Mouse (Mus musculus) central nervous system, embryonic 18 days (tissue): ENCODE results near the gene Slc27a1. TPM values are rescaled to one million over a fixed set of nuclear protein-coding genes. Genes with fewer than 3 reads are reported as not detected.

ENCODE experiments used
- polyA plus RNA-seq: library from polyadenylated mRNA; depleted of rRNA; stranded (reverse); fragments of >200 nt; gene quantifications from 2 replicates; pipeline ENCODE4 v1.2.3, GENCODE M21; 2012; rRNA removed

Gene Slc27a1
- polyA plus RNA-seq, result 125 and 129 TPM in 2 replicates

DNA sequence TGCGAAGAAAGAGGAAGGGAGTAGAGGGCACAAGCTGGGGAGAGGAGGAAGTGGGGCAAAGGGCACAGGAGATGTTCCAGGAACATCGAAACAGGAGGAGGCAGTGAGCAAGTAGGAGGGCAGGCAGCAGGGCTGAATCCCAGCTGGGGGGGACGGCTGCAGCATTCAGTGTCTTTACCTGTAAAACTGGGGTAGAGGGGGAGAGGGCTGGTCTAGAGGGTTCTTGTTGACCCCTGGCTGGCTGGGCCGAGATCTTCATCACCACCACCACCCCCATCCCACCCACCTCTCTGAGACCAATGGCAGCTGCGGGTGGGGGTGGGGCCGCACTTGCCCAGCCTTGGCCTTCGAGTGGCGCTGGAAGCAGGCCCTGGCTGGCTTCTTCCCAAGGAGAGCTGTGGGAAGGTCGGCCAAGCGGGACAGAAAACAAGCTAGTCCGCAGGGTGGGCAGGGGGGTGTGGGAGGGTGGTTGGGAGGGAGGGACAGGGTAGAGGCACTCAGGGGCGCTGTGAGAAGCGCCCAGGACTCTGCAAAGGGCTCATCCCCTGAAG is at the start of gene Slc27a1:
Slc27a1 (plus strand) TSS at position 496 of the 551 bp plus-strand sequence.

GRCm38 (mm10) chr8:71525226-71526050 is 43.2 kb upstream of the Slc27a1 start, which contains the start of gene Ccdc194:
Gene Ccdc194 (minus strand): TSS chr8:71525711.

DNA sequence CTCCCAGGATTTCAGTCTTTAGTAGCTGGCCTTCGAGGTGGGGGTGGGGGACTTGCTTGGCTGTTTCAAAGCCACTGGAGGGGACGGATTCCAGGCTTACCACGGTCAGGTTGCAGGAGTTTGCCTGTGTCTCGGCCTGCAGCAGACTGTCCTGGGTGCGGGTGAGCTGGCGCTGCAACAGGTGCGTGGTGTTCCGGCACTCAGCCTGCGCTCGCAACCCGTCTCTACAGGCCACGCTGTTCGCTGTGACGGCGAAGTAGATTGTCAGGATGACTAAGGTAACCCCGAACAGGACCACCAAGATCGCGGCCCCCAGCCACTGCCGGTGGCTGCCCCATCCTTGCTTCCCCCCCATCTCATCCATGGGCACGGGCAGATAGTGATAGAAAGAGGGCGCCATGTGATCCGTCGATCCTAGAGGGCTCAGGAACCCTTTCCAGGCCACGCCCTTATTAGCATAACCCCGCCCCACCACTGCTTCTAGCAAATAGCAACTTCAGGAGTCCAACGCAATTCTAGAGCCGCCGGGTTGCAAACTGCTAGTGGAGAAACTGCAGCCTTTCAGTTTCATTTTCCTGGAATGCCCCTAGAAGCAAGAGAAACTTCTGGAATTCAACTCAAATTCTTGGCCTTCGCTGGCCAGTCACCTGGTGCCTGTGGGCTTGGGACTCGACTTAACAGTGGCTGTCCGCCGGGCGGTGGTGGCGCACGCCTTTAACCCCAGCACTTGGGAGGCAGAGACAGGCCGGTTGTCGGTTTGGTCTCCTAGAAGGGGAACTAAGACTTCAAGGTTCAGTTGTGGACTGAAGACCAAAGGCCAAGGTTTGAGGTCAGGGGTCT is 31.4 kb upstream of the Slc27a1 start, which contains the start of gene Bst2:
Bst2 (minus strand) TSS at position 429 of the 840 bp plus-strand sequence.

DNA sequence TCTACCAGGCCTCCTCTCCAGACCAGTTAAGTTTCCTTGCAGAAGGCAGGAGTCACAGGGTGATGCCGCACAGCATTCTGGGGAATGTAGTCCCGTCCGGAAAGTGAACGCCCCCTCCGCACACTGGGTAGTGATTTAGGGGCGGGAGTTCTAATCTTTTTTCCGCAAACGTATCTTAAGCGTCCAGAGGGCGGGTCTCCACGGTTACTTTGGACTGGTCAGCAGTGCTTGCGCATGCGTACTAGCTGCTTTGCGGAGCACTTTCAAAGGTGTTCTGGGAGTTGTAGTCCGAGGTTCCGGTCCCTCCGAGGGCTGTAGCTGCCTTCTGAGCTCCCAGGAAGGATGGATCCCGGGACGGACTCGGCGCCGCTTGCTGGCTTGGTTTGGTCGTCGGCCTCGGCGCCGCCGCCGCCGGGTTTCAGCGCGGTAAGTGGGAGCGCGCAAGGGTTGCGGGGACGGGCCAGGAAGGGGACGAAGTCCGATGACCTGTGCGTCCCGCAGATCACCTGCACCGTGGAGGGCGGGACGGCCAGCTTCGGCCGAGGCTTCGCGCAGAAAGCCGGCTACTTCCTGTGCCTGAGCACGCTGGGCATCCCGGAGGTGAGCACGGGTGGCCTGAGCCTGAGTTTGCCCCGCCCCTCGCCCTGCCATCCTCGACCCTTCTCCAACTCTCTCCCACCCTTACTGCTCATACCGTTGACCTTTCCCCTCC is 25.9 kb upstream of the Slc27a1 start, which contains the start of gene Mvb12a:
Mvb12a (plus strand) TSS at position 291 of the 712 bp plus-strand sequence.

DNA sequence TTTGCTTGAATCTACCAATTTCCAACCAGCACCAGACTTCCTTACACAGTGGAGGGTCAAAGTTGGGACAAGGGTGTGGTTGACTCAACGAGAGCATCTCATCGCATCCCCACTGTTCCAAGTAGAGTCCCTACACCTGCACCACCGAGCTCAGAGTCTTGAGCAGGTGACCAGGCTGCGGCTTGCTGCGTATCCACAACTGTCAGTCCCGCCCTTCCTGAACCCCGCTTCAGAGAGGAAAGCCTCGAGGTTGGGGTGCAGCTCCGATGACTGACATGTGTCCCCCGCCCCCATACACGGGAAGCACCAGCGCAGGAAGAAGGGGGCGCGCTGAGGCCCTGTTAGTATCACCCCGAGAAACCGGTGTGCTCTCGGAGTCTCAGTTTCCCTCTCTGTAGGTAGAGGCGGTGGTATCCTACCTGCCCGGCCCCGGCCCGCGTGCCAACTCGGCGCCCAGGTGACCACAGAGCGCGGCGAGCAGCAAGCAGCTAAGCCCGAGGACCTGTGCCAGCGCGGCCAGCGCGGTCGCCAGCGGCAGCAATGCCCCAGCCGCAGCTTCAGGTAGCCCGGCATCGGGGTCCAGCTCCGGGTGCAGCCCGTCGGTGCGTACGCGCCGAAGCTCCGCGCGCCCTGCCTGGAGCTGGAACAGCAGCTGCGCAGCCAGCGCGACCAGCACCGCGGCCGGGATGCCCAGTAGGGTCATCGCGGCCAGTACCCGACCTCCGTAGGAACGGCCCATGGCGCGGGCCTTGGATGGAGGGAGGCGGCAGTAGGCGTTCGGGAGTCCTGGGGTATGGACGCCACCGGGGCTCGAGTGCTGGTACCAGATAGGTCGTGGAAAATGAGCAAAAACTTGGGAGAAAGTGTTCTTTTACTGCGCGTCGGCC is 10.4 kb upstream of the Slc27a1 start, which contains the start of gene Tmem221:
Tmem221 (minus strand) TSS at position 801 of the 887 bp plus-strand sequence.

GRCm38 (mm10) chr8:71566501-71566900 is 2.2 kb upstream of the Slc27a1 start, which contains the start of gene Nxnl1:
Gene Nxnl1 (minus strand): TSS chr8:71566601.

DNA sequence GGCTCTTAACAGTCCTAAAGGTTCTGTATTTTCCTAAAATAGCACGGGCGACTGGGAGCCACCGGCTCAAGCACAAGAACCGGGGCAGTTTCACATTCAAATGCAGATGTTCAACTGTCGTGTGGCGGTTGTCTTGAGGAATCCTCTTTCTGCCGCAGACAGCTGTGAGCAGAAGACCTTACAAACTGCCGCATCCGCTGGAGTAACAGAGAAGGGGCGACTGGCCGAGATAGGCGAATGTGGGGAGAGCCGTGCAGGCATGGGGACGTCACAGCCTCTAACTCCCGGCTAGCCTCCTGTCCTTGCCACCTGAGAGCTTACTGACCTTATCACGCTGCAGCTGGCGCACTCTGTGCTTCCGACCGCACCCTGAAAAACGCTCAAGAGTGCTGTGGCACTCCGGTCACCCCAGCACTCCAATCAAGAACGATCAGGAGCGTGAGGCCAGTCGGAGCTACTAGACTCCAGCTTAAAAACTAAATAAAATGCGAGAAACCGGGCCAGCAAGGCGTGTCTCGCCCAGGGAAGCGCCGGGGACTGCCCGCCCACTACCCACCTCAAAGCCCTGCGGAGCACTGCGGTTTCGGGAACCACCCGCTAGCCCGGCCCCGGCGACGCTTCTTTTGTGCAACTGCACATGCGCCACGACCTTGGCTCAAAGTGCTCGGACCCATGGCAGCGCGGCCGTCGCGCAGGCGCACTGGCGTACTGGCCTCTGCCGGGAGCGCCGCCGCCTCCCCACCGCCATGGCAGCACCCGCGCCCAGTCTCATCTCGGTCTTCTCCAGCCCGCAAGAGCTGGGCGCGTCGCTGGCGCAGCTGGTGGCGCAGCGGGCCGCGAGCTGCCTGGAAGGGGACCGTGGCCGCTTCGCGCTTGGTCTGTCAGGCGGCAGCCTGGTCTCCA is 23.0 kb downstream of the Slc27a1 start, which contains the start of gene Pgls:
Pgls (plus strand) TSS at position 706 of the 903 bp plus-strand sequence.

GRCm38 (mm10) chr8:71597451-71597850 is 28.8 kb downstream of the Slc27a1 start, which contains the start of gene Fam129c:
Gene Fam129c (plus strand): TSS chr8:71597648.

GRCm38 (mm10) chr8:71610822-71611651 is 42.4 kb downstream of the Slc27a1 start, which contains the start of gene Colgalt1:
Gene Colgalt1 (plus strand): TSS chr8:71610998.

Other genes starting within 250 kb of the Slc27a1 start
- gene Use1, start 202.0 kb upstream of the Slc27a1 start, polyA plus RNA-seq, result 189 and 196 TPM in 2 replicates
- gene Ocel1, start 197.6 kb upstream of the Slc27a1 start, polyA plus RNA-seq, result 7.5 and 7.7 TPM in 2 replicates
- 45.7 and 51.9 TPM in 2 replicates for gene Nr2f6, start 186.9 kb upstream of the Slc27a1 start, polyA plus RNA-seq
- 8.3 and 11.3 TPM in 2 replicates for gene Ushbp1, start 173.1 kb upstream of the Slc27a1 start, polyA plus RNA-seq
- 97.3 and 104 TPM in 2 replicates for gene Babam1, start 172.0 kb upstream of the Slc27a1 start, polyA plus RNA-seq
- gene Ankle1, start 162.9 kb upstream of the Slc27a1 start, polyA plus RNA-seq, result 8.1 and 8.3 TPM in 2 replicates
- 155 and 157 TPM in 2 replicates for gene Abhd8, start 105.2 kb upstream of the Slc27a1 start, polyA plus RNA-seq
- gene Mrpl34, start 103.9 kb upstream of the Slc27a1 start, polyA plus RNA-seq, result 85.0 and 87.9 TPM in 2 replicates
- gene Dda1, start 99.7 kb upstream of the Slc27a1 start, polyA plus RNA-seq, result 190 and 206 TPM in 2 replicates
- gene Ano8, start 82.9 kb upstream of the Slc27a1 start, polyA plus RNA-seq, result 123 and 129 TPM in 2 replicates
- gene Gtpbp3, start 80.8 kb upstream of the Slc27a1 start, polyA plus RNA-seq, result 26.4 and 27.6 TPM in 2 replicates
- gene Plvap, start 57.1 kb upstream of the Slc27a1 start, polyA plus RNA-seq, result 5.8 and 9.6 TPM in 2 replicates
- 0.12 and 0.76 TPM in 2 replicates for gene Ccdc194, start 43.2 kb upstream of the Slc27a1 start, polyA plus RNA-seq
- 23.7 and 32.4 TPM in 2 replicates for gene Bst2, start 31.4 kb upstream of the Slc27a1 start, polyA plus RNA-seq
- 83.5 and 85.0 TPM in 2 replicates for gene Mvb12a, start 26.0 kb upstream of the Slc27a1 start, polyA plus RNA-seq
- gene Tmem221, start 10.0 kb upstream of the Slc27a1 start, polyA plus RNA-seq, result 0.06 and 0.16 TPM in 2 replicates
- 0.04 TPM in 1 of 2 replicates, not detected in the other for gene Nxnl1, start 2.3 kb upstream of the Slc27a1 start, polyA plus RNA-seq
- 81.8 and 92.2 TPM in 2 replicates for gene Pgls, start 23.3 kb downstream of the Slc27a1 start, polyA plus RNA-seq
- gene Fam129c, start 28.8 kb downstream of the Slc27a1 start, polyA plus RNA-seq, result 8.6 and 9.1 TPM in 2 replicates
- 164 and 174 TPM in 2 replicates for gene Colgalt1, start 42.1 kb downstream of the Slc27a1 start, polyA plus RNA-seq
- gene Unc13a, start 102.9 kb downstream of the Slc27a1 start, polyA plus RNA-seq, result 123 and 130 TPM in 2 replicates
- 5.1 TPM in 2 replicates for gene Jak3, start 107.4 kb downstream of the Slc27a1 start, polyA plus RNA-seq
- gene Insl3, start 120.3 kb downstream of the Slc27a1 start, polyA plus RNA-seq, result 1.2 and 2.9 TPM in 2 replicates
- gene B3gnt3, start 132.9 kb downstream of the Slc27a1 start, polyA plus RNA-seq, result 0.54 and 0.59 TPM in 2 replicates
- 189 and 205 TPM in 2 replicates for gene Fcho1, start 156.8 kb downstream of the Slc27a1 start, polyA plus RNA-seq